Mouse (Mus musculus) MEL (cell line): Measurements from ENCODE around the gene Poc1b. TPM values are rescaled to one million over a fixed set of nuclear protein-coding genes. Genes with fewer than 3 reads are reported as not detected.

Experiments used
- DNase-seq: peaks from one replicate; pipeline ENCODE4 v3.0.0; 2011; ENCODE audit warnings: low read depth, low spot score
- H3K27ac ChIP-seq: 2 replicates; pipeline ENCODE4 v1.5.1; 2012; ENCODE audit warnings: low read depth, mild to moderate bottlenecking, control low read depth, low read length, moderate library complexity; ENCODE audit not compliant: control insufficient read depth
- H3K27me3 ChIP-seq, 2 experiments: fragments of 150-350 bp in 1 of 2; sonication (generic) in 1 of 2; 2 replicates each; pipeline ENCODE4 v1.6.1; 2012; ENCODE audit warnings: low read length in 2 of 2, mild to moderate bottlenecking in 2 of 2, improper control_type of control experiment in 1 of 2, moderate library complexity in 1 of 2; ENCODE audit not compliant: insufficient read depth in 2 of 2, control insufficient read depth in 1 of 2
- H3K36me3 ChIP-seq, 2 experiments: 2 replicates each; pipeline ENCODE4 v1.6.1; 2012 to 2014; ENCODE audit warnings: low read length in 2 of 2, improper control_type of control experiment in 1 of 2, inconsistent platforms in 1 of 2, mild to moderate bottlenecking in 1 of 2; ENCODE audit not compliant: insufficient read depth in 2 of 2, control insufficient read depth in 1 of 2
- H3K4me1 ChIP-seq, 2 experiments: fragments of 150-350 bp in 1 of 2; sonication (generic) in 1 of 2; 2 replicates each; pipeline ENCODE4 v1.6.1; 2012; ENCODE audit warnings: low read length in 2 of 2, improper control_type of control experiment in 1 of 2, mild to moderate bottlenecking in 1 of 2; ENCODE audit not compliant: insufficient read depth in 2 of 2, control insufficient read depth in 1 of 2
- H3K4me3 ChIP-seq, 2 experiments: fragments of 150-350 bp in 1 of 2; sonication (generic) in 1 of 2; 2 replicates each; pipeline ENCODE4 v1.5.1; 2012; ENCODE audit warnings: low read depth in 2 of 2, low read length in 2 of 2, mild to moderate bottlenecking in 2 of 2, moderate library complexity in 2 of 2, control low read depth in 1 of 2, improper control_type of control experiment in 1 of 2; ENCODE audit not compliant: control insufficient read depth in 1 of 2, insufficient read depth in 1 of 2
- H3K79me2 ChIP-seq: 2 replicates; pipeline ENCODE4 v1.6.1; 2012; ENCODE audit warnings: mild to moderate bottlenecking, low read length, moderate library complexity; ENCODE audit not compliant: control insufficient read depth, poor library complexity, insufficient read depth
- H3K9ac ChIP-seq: 2 replicates; pipeline ENCODE4 v1.6.1; 2012; ENCODE audit warnings: low read depth, mild to moderate bottlenecking, control low read depth, low read length, moderate library complexity; ENCODE audit not compliant: control insufficient read depth, poor library complexity, severe bottlenecking
- H3K9me3 ChIP-seq: fragments of 150-350 bp; sonication (generic); replicated peaks from 2 replicates; pipeline ENCODE4 v1.6.1; 2012; ENCODE audit warnings: mild to moderate bottlenecking, low read length, improper control_type of control experiment, moderate library complexity; ENCODE audit not compliant: insufficient read depth
- CHD1 ChIP-seq: IDR thresholded peaks from 2 replicates; pipeline ENCODE4 v1.6.1; 2012; ENCODE audit warnings: low read depth, mild to moderate bottlenecking, inconsistent platforms, low read length, improper control_type of control experiment
- CHD2 ChIP-seq: IDR thresholded peaks from 2 replicates; pipeline ENCODE4 v1.6.1; 2011; ENCODE audit warnings: low read length, improper control_type of control experiment
- E2F4 ChIP-seq: IDR thresholded peaks from 2 replicates; pipeline ENCODE4 v1.6.1; 2011; ENCODE audit warnings: low read depth, low read length, improper control_type of control experiment, borderline replicate concordance
- ELF1 ChIP-seq: IDR thresholded peaks from 2 replicates; pipeline ENCODE4 v1.6.1; 2014; ENCODE audit warnings: low read depth, mild to moderate bottlenecking, inconsistent platforms, low read length, improper control_type of control experiment, moderate library complexity
- EP300 ChIP-seq, 2 experiments: IDR thresholded peaks; 2 replicates each; pipeline ENCODE4 v1.6.1; 2011; ENCODE audit warnings: improper control_type of control experiment in 2 of 2, low read length in 2 of 2, low read depth in 1 of 2, mild to moderate bottlenecking in 1 of 2
- ETS1 ChIP-seq: IDR thresholded peaks from 2 replicates; pipeline ENCODE4 v1.6.1; 2012; ENCODE audit warnings: low read depth, mild to moderate bottlenecking, inconsistent platforms, low read length, improper control_type of control experiment, moderate library complexity
- JUND ChIP-seq: IDR thresholded peaks from 2 replicates; pipeline ENCODE4 v1.6.1; 2011; ENCODE audit warnings: low read depth, mild to moderate bottlenecking, improper control_type of control experiment, low read length
- MAZ ChIP-seq: IDR thresholded peaks from 2 replicates; pipeline ENCODE4 v1.6.1; 2012; ENCODE audit warnings: low read depth, mild to moderate bottlenecking, inconsistent platforms, low read length, improper control_type of control experiment
- MXI1 ChIP-seq: IDR thresholded peaks from 2 replicates; pipeline ENCODE4 v1.6.1; 2011; ENCODE audit warnings: mild to moderate bottlenecking, low read depth, low read length, improper control_type of control experiment
- NRF1 ChIP-seq: IDR thresholded peaks from 2 replicates; pipeline ENCODE4 v1.6.1; 2014; ENCODE audit warnings: low read depth, mild to moderate bottlenecking, inconsistent platforms, low read length, improper control_type of control experiment, moderate library complexity; ENCODE audit not compliant: poor library complexity, insufficient read depth, severe bottlenecking
- POLR2A ChIP-seq, 2 experiments: IDR thresholded peaks; 2 replicates each; pipeline ENCODE4 v1.6.1; 2011 to 2012; ENCODE audit warnings: low read length in 2 of 2, mild to moderate bottlenecking in 2 of 2, control low read depth in 1 of 2, improper control_type of control experiment in 1 of 2, low read depth in 1 of 2, moderate library complexity in 1 of 2; ENCODE audit not compliant: control insufficient read depth in 1 of 2, insufficient read depth in 1 of 2, poor library complexity in 1 of 2
- POLR2AphosphoS5 ChIP-seq: IDR thresholded peaks from 2 replicates; pipeline ENCODE4 v1.6.1; 2012; ENCODE audit warnings: low read depth, borderline replicate concordance, mild to moderate bottlenecking, inconsistent platforms, low read length, moderate library complexity, mixed read lengths
- RCOR1 ChIP-seq: IDR thresholded peaks from 2 replicates; pipeline ENCODE4 v1.6.1; 2012; ENCODE audit warnings: low read depth, mild to moderate bottlenecking, inconsistent platforms, low read length, improper control_type of control experiment
- TCF12 ChIP-seq: IDR thresholded peaks from 2 replicates; pipeline ENCODE4 v1.6.1; 2014; ENCODE audit warnings: low read depth, mild to moderate bottlenecking, inconsistent platforms, low read length, improper control_type of control experiment, moderate library complexity
- UBTF ChIP-seq: IDR thresholded peaks from 2 replicates; pipeline ENCODE4 v1.6.1; 2012; ENCODE audit warnings: low read depth, mild to moderate bottlenecking, inconsistent platforms, low read length, improper control_type of control experiment, moderate library complexity, borderline replicate concordance; ENCODE audit not compliant: insufficient read depth
- USF1 ChIP-seq: IDR thresholded peaks from 2 replicates; pipeline ENCODE4 v1.6.1; 2014; ENCODE audit warnings: low read depth, mild to moderate bottlenecking, inconsistent platforms, low read length, improper control_type of control experiment, moderate library complexity
- USF2 ChIP-seq, 2 experiments: IDR thresholded peaks; 2 replicates each; pipeline ENCODE4 v1.6.1; 2011 to 2012; ENCODE audit warnings: improper control_type of control experiment in 2 of 2, low read length in 2 of 2, borderline replicate concordance in 1 of 2, inconsistent platforms in 1 of 2, low read depth in 1 of 2, mild to moderate bottlenecking in 1 of 2; ENCODE audit not compliant: insufficient read depth in 1 of 2
- ZMIZ1 ChIP-seq: IDR thresholded peaks from 2 replicates; pipeline ENCODE4 v1.6.1; 2012; ENCODE audit warnings: low read depth, mild to moderate bottlenecking, inconsistent platforms, low read length, improper control_type of control experiment, moderate library complexity
- ZNF384 ChIP-seq: IDR thresholded peaks from 2 replicates; pipeline ENCODE4 v1.6.1; 2012; ENCODE audit warnings: low read depth, mild to moderate bottlenecking, inconsistent platforms, low read length, improper control_type of control experiment
- polyA plus RNA-seq, 2 experiments: library from polyadenylated mRNA; stranded (reverse) in 1 of 2; unstranded in 1 of 2; fragments of >175 nt in 1 of 2; fragments of >200 nt in 1 of 2; gene quantifications; 2 replicates each; pipeline versions ENCODE4 v1.2.1 to v1.2.4; 2012; ENCODE audit warnings: low replicate concordance in 2 of 2, low read depth in 1 of 2; ENCODE audit not compliant: insufficient read length in 2 of 2, insufficient read depth in 1 of 2, missing spikeins in 1 of 2
- total RNA-seq: library from RNA; depleted of rRNA; stranded (reverse); fragments of 300-350 nt; gene quantifications from 2 replicates; pipeline ENCODE4 v1.2.3, GENCODE M21; 2012

Poc1b gene
- total and polyA plus RNA-seq, 3 experiments, result 3.3 to 15.3 TPM; not detected in 1

DNA sequence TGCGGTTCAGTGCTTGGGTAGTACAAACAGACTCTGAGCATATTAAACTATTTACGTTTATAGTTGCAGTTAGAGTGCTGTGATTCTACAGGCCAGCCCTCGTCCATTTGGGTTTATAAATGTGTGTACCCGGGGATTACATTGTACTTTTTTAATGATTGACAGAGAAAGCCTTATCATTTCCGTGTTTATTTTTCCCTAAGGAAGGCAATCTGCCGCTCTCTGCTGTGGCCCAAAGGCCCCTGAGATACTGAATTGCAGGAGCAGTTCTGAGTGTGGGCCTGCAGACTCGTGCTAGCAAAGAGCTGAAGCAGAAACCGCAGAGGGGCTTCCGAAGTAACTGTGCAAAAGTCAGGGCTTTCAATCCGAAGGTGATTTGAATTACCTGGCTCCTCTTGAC, 11.0 kb downstream of the Poc1b start:
- Histone ChIP-seq H3K9me3 (no peaks in the 10 kb centered on the region), H3K79me2 (no peaks in the 10 kb centered on the region), H3K27me3 (no peaks in the 10 kb centered on the region), H3K4me3 (no peak overlapping the region), H3K27ac (no peak overlapping the region), H3K4me1 (no peaks in the 10 kb centered on the region), H3K36me3 (no peaks in the 10 kb centered on the region), H3K9ac (no peak overlapping the region)
- no peak for DNase-seq
- TF ChIP-seq CHD2, result no peak
- no peak for TF ChIP-seq POLR2AphosphoS5
- no peak for TF ChIP-seq CHD1
- TF ChIP-seq EP300 (IDR thresholded peaks at IDR 0.05; ENCODE audit: low read depth in 1 of 2, low read length in 2 of 2), result no peak
- TF ChIP-seq MAZ, result no peak
- no peak for TF ChIP-seq NRF1
- no peak for TF ChIP-seq POLR2A (IDR thresholded peaks at IDR 0.05; ENCODE audit: control insufficient read depth in 1 of 2, insufficient read depth in 1 of 2, low read depth in 1 of 2, low read length in 2 of 2, poor library complexity in 1 of 2)
- TF ChIP-seq ZMIZ1, result no peak
- TF ChIP-seq UBTF, result no peak
- TF ChIP-seq RCOR1, result no peak
- no peak for TF ChIP-seq TCF12

DNA sequence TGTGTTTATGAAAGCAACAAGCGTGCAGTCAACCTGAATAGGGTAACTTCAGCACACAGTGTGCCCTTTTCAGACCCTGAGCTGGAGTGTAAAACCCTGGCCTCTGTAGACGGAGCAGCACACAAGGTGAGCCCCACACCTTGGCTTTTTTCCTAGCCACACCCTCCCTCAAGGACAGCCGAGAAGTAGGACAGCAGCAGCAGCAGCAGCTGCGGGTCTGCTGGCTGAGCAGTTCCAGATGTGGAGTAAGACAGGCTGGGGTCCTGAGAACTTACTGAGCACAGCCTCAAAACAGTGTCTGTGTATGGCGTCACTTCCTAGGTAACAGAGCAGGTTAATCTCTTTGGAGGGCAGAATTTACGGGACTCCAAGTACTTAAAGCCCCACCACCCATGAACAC, 11.9 kb downstream of the Poc1b start:
- Histone ChIP-seq H3K4me1 (no peaks in the 10 kb centered on the region), H3K9me3 (no peaks in the 10 kb centered on the region), H3K4me3 (no peak overlapping the region), H3K79me2 (no peaks in the 10 kb centered on the region), H3K27me3 (no peaks in the 10 kb centered on the region), H3K9ac (no peak overlapping the region), H3K27ac (no peak overlapping the region), H3K36me3 (no peaks in the 10 kb centered on the region)
- DNase-seq, result no peak
- TF ChIP-seq ZNF384 (no peak), MXI1 (no peak), USF1 (no peak), E2F4 (no peak), USF2 (IDR thresholded peaks at IDR 0.05; ENCODE audit: borderline replicate concordance in 1 of 2, insufficient read depth in 1 of 2, low read depth in 1 of 2, low read length in 2 of 2) (no peak), ELF1 (no peak), JUND (no peak), NRF1 (no peak), ETS1 (no peak), EP300 (IDR thresholded peaks at IDR 0.05; ENCODE audit: low read depth in 1 of 2, low read length in 2 of 2) (no peak)
